Mouse (Mus musculus) 3T3-L1 (cell line): Measurements from ENCODE around the gene Slitrk3.
"Not testable (repeated sequence)": the region's sequence is repeated elsewhere in the genome, so short reads cannot be mapped to it uniquely, and the experiment has no call there.

ENCODE experiments used
- DNase-seq: peaks from one replicate; pipeline ENCODE4 v3.0.0-alpha.2; 2015; ENCODE audit warnings: low read depth, low spot score

Slitrk3 gene

DNA sequence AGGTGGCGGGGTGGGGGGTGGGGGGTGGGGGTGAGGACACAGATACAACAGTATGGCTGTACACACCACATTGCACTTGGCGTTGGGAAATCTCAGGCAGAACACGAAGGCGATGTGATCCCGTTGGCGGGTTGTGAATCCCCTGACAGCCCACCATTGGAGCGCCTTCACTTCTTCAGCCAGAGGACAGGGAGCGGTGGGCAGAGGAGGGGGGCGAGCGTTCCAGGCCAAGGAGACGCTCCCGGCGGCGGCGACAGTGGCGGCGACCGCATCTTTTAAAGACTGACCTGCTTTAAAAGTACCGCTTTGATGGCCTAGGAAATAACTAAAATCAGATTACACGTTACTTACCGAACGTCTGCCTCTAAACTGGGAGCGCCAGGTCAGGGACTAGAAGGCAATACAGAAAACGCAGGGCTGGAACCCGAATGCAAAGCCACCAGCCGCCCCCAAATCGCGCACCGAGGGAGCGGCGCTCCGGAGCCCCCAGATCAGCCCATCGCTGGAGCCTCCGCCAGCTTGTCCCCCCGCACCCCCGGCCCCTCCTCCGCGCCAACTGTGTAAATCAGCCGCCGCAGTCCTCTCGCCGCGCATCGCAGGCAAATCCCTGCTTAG is at the start of gene Slitrk3:
Slitrk3 (minus strand) TSS at position 607 of the 615 bp plus-strand sequence.
- DNase-seq = no peak

GRCm38 (mm10) chr3:73094445-73094844 is 36.8 kb upstream of the Slitrk3 start:
- DNase-seq = not testable (repeated sequence)

DNA sequence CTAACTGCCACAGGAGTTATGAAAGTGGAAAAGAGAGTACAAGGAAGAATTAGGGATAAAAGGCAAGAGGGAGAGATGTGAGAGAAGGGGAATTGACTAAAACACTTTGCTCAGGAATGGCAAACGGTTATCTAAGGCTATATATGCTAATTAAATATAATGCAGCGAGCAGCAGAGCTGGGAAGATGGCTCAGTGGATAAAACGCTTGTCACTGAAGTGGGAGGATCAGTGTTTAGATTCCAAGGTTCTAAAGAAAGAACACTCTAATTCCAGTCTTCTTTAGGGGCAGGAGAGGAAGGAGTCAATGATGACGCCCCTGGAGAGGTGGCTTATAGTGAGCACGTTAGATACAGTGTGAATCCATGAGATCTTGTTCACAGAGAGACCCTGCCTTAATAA is 27.0 kb upstream of the Slitrk3 start:
- no peak for DNase-seq

DNA sequence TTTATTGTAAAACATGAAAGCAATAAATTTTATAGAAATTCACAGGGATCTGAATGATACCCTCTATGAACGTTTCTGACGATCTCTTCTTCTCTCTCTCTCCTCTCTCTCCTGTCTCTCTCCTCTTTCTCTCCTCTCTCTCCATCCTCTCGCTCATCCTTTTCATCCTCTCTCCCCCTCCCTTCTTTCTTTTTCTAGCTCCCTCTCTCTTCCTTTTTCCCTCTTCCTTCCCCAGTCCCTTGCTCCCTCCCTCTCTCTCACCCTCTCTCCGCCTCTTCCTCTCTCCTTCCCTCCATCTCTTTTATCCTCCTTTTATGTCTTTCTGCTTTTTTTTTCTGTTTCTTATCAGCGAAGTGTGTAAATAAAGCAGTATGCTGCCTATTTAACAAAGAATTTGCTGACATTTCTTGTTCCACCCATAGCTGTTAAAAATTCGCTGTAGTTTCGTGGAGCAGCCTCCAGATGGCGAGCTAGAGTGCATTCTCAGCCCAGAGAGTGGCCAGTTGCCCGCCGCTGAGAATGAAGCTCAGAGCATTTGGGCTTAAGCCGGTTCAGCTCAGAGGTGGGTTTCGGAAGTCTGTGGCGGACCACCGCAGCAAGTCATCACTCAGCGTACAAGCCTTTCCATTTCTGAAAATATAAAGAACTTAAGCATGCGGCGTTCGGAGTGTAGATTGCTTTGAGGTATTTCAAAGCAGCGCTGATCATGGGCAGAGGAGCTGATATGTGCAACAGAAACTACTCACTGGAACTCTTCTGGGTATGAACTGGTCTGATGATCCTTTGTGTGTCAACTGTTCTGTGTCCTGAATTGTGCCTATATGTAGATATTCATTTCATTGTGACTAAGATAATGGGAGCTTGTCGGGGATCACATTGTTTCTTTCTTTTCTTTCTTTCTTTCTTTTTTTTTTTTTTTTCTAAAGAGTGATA is 8.5 kb upstream of the Slitrk3 start:
- DNase-seq = peak; percentile 29

DNA sequence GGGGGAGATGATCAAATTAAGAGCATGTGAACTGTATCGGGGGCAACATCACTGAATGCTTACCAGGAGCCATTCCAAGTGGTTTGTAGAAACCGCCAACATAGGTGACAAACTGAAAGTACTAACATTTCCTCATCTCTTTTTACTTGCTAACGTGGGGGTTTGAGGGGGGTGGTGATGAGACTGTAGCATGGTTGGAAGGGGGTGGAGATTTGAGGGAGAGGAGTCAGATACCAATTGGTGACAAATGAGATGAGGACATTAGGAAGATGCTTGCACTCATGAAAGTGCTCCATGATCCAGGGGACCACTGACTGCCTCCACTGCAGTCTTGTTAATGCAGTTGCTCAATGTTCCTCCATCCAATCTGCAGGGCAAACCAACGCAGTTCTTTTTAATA is 587 bp upstream of the Slitrk3 start:
- no peak for DNase-seq

GRCm38 (mm10) chr3:73056492-73057196 is 959 bp downstream of the Slitrk3 start:
- DNase-seq = no peak

DNA sequence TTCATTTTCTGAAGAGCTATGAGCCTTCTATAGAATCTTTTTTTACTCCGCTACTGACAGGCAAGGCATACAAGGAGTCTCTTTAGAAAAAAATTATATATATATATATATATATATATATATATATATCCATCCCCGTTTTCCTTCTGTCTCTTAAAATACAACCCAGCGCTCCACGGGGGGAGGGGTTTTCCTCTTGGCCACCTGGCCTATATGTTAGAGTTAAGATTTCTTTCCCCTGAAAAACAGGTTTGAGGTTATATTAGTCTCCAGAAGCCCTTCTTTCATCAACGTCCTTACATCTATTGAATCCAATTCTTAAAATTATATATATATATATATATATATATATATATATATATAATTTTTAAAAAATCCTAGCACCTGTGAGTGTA is 1.6 kb downstream of the Slitrk3 start:
- no peak for DNase-seq

DNA sequence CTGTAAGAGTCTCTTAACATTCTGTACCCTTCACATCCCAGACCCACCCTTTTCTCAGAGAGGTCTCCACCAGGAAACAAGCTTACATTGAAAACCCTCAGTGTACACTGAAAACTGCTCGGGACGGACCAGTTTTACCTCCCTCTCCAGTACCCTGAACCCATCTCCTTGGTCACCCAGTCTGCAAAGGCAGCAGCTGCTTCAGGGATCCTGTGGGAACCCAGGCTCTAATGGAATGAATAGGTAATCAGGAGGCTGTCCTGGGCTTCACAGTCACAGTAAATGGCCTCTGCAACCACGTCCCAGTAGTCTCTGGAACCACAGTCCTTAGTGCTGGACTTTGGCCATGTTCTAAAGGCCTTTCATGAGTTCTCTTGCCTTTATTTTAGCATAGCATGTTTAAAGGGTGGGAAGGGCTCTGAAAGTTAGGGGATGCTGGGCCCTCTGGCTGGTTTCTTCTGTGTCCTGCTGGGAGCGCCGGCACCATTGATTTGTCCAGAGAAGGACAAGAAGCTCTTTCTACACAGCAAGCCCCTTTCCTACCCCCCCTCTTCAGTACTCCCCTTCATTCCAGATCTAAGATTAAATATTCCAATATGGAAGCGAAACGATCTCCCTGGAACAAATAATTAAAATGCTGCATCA is 2.1 kb downstream of the Slitrk3 start:
- no peak for DNase-seq

DNA sequence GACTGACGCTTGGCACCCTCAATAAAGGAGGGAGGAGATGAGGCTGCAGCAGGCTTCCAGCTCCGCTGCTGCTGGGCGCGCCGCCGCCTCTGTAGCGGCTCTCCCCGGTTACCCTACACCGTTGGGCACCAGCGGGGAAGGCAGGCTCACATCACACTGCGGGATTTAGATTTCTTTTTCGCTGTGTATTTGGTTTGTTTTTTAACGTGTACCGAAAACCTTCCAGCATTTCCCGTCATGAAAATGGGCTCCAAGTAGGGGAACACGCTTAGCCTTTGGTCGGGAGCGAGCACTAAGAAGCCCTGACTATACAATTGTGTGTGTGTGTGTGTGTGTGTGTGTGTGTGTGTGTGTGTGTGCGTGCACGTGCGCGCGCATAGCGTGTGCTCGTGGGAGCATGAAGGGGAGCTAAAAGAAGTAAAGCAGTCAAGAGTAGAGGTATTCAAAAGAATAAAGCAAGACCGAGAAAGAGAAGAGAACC is 4.1 kb downstream of the Slitrk3 start:
- DNase-seq = no peak

DNA sequence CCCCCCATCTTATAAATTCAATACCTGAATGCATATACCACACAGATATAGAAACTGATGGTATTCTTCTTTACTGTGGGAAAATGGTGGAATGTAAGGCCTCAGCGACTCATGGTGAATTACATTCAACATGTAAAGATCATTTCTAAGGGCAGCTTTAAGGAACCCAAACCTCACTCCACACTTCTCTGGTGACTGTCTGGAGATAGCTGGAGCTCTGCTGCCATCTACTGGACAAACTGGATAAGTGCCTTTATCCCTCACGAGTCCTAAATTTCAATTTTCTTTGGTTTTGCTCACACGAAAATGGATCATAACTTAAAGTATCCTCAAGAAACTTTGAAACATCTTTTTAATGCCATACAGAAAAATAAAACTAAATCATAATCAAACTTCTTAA is 11.4 kb downstream of the Slitrk3 start:
- DNase-seq = peak; percentile 80

DNA sequence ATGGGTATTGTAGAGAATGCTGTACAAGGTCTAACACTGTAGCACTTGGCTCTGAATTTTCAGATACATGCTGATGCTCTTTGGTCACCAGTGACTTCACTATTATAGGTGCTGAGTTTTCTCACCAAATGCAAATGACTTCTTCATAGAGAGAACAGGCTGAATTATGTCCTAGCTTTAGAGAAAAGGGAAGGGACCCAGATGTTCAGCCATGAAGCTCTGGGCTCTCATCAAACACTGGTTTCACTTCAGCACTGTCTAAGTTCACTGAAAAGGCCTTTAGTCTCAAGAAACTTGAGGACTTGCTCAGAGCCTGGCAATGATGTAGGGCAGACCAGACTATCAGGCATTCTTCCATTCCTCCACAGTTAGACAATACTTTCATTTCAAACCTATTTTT is 15.3 kb downstream of the Slitrk3 start:
- no peak for DNase-seq

DNA sequence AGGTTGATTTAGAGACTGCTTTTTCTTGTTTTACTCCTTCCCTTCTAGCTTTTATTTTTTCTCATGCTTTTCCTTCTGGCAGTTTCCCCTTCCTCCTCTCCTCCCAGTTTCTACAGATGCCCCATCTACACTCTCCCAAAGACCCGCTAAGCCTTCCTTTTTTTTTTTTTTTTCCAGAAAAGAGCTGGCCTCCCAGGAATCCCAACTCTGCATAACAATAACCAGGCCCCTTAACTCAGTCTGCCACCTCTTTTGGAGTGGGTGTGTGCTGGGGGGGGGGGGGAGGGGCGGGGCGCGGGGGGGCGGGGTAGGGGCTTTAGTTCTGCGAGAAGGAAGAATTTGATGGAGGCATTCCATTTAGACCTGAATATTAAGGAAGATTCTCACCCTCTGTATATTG is 51.6 kb downstream of the Slitrk3 start:
- no peak for DNase-seq

GRCm38 (mm10) chr3:73002933-73003696 is 54.5 kb downstream of the Slitrk3 start:
- DNase-seq = no peak

DNA sequence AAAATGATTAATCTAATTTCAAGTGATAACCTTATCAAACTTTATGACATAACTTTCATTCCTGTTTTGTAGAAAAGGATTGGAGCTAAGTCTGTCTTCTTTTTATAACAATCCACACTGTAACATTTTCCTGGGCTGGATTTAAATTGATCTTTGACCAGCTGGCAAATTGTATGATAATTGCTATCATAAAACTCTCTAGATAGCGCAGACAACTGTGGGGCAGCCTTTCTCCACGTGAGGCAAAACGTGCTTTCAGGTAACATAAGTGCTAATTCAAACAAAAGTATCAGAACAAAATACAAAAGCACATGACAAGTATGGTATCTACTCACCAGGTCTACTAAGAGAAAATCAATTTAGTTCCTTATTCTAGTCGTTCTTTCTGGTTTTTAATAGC is 60.1 kb downstream of the Slitrk3 start:
- DNase-seq = no peak
